Mouse (Mus musculus) bone marrow, adult 2 months (tissue): ENCODE data around the gene Scrt2. TPM values are rescaled to one million over a fixed set of nuclear protein-coding genes. Genes with fewer than 3 reads are reported as not detected.

ENCODE experiments used
- H3K27ac ChIP-seq: fragments of 200-500 bp; 2 replicates; pipeline ENCODE4 v1.5.1; 2012; ENCODE audit warnings: low read depth, mild to moderate bottlenecking, control low read depth, inconsistent platforms, low read length; ENCODE audit not compliant: control insufficient read depth, poor library complexity, insufficient read depth
- H3K4me1 ChIP-seq: fragments of 200-500 bp; 2 replicates; pipeline ENCODE4 v1.6.1; 2011; ENCODE audit warnings: low read length; ENCODE audit not compliant: control insufficient read depth, insufficient read depth
- H3K4me3 ChIP-seq: fragments of 200-500 bp; replicated peaks from 2 replicates; pipeline ENCODE3; 2011; ENCODE audit warnings: mild to moderate bottlenecking, low read depth, low read length, control low read depth; ENCODE audit not compliant: control insufficient read depth
- CTCF ChIP-seq: fragments of 200-500 bp; IDR thresholded peaks from 2 replicates; pipeline ENCODE4 v1.5.1; 2011; ENCODE audit warnings: low read length, control low read depth; ENCODE audit not compliant: control insufficient read depth, insufficient read depth
- POLR2A ChIP-seq: fragments of 200-500 bp; IDR thresholded peaks from 2 replicates; pipeline ENCODE4 v1.6.1; 2011; ENCODE audit warnings: low read depth, mild to moderate bottlenecking, control low read depth, low read length, borderline replicate concordance; ENCODE audit not compliant: control insufficient read depth
- WGBS: fragments of 180-500 bp; shearing (Covaris S2); methylation state at CpG from one replicate; pipeline ENCODE4 v1.1.7; 2018; 5-methylcytosine and 5-hydroxymethylcytosine counted together
- polyA plus RNA-seq: library from polyadenylated mRNA; stranded (reverse); fragments of >200 nt; gene quantifications from 2 replicates; pipeline ENCODE4 v1.2.4, GENCODE M21; 2011; ENCODE audit warnings: low replicate concordance; ENCODE audit not compliant: missing spikeins, insufficient read depth, insufficient read length

Gene Scrt2
- polyA plus RNA-seq, 1 experiment = not detected

DNA sequence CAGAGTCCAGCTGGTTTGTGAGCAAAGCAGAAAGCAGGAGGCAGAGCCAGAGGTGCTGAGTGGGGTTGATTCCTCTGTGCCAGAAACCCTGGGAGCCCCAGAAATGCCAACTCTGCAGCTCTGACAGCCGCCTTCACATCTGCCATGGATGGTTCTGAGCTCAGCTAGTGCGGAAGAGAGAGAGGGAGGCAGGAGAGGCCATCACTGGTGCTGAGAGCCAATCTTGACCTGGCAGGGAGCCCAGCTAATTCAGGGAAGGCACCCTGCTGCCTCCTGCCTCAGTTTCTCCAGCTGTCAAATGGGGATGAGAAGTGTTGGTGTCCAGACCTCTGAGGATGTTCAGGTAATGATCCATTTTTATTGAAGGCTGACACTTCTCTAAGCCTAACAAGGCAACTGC, 6.8 kb upstream of the Scrt2 start:
- Histone ChIP-seq H3K27ac (no peak overlapping the region), H3K4me1 (no peaks in the 10 kb centered on the region), H3K4me3 (no peak overlapping the region)
- 78% methylated on average over 2 of the region's 2 CpGs for WGBS
- TF ChIP-seq CTCF (no peak), POLR2A (no peak)

DNA sequence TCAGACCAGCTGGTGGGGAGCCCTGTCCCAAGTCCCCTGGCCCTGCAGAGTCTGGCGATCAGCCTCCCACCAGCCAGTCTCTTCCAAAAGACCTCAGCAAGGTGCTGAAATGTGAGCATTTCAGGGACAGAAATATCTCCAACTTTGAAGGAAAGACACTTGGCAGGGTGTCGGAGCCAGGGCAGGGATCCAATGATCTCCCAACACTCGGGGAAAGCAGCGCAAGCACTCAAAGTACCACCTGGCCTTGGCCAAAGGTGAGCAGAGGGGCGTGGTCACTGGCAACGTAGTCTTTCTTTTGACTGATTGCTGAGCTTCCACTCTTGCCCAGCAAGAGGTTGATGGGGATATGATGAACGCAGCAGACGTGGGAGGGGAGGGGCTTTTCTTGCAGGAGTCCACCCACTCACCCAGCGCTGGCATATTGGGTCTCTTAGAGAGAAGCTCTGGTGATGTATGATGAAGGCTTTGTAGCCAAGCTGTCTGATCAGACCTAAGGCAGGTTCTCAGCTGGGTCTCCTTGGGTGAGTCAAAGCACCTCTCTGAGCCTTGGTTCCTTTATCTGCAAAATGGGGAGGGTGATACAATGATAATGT, 5.9 kb upstream of the Scrt2 start:
- no peak overlapping the region for H3K27ac ChIP-seq
- WGBS = 45% methylated on average over 9 of the region's 9 CpGs
- TF ChIP-seq CTCF = no peak
- no peak for TF ChIP-seq POLR2A
- H3K4me1 ChIP-seq = no peaks in the 10 kb centered on the region
- H3K4me3 ChIP-seq = no peak overlapping the region

DNA sequence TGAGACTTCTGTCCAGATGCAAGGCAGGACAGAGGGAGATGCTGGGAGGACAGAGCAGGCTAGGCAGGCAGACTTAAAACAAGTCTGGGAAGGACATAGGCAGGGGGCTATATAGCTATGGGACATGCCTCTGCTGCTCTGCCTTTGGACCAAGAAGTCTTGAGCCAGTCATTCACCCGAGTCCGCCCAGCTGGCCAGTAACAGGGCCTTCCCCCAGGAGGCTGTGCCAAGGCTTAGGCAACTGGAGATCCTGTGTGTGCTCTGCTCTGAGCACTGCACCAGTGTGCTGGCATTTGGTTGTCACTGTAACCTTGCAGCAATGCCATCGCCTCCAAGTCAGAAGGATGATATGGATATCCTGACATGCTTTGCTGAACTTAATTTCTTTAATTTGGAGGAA, 4.0 kb upstream of the Scrt2 start:
- WGBS = 57% methylated on average over 3 of the region's 3 CpGs
- H3K4me1 ChIP-seq = no peaks in the 10 kb centered on the region; the same call in 1 of the 2 replicates
- no peak for TF ChIP-seq CTCF
- no peak for TF ChIP-seq POLR2A

DNA sequence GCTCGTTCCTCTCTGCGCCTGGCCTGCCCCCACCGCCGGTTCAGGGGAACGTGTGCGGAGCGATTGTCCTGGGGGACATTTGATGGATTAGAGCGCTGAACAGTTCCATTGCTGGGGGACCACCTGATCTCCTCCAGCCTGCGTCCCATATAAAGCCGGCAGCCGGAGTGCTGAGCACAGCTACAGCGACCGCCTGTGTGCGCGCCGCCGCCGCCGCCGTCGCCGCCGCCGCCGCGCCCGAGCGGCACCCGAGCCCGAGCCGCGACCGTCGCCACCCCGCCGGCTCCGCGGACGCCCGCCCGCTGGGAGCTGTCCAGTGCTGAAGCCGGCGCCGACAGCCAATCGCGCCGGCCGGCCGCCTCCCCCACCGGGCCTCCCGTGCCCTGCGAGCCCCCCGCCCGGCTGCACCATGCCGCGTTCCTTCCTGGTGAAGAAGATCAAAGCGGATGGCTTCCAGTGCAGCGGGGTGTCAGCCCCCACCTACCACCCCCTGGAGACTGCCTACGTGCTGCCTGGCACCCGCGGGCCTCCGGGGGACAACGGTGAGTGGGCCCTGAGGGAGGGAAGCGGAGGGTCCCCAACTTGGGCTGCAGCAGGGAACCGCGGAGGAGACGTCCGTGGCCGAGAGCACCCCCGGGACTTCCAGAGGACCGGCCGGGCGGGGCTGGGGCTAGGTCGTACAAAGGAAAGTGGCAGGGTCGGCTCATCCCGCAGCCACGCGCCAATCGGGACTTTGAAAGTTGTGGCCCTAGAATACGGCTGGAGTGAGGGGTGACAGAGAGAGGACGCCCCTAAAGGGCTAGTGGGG, 516 bp downstream of the Scrt2 start:
- H3K27ac ChIP-seq = no peak overlapping the region
- H3K4me1 ChIP-seq = no peaks in the 10 kb centered on the region; the same call in 1 of the 2 replicates
- 2% methylated on average over 81 of the region's 81 CpGs for WGBS
- no peak overlapping the region for H3K4me3 ChIP-seq
- no peak for TF ChIP-seq POLR2A
- TF ChIP-seq CTCF = no peak

More for the DNA sequence above, 4.0 kb upstream of the Scrt2 start:
- Histone ChIP-seq H3K27ac (no peak overlapping the region), H3K4me3 (no peak overlapping the region)

DNA sequence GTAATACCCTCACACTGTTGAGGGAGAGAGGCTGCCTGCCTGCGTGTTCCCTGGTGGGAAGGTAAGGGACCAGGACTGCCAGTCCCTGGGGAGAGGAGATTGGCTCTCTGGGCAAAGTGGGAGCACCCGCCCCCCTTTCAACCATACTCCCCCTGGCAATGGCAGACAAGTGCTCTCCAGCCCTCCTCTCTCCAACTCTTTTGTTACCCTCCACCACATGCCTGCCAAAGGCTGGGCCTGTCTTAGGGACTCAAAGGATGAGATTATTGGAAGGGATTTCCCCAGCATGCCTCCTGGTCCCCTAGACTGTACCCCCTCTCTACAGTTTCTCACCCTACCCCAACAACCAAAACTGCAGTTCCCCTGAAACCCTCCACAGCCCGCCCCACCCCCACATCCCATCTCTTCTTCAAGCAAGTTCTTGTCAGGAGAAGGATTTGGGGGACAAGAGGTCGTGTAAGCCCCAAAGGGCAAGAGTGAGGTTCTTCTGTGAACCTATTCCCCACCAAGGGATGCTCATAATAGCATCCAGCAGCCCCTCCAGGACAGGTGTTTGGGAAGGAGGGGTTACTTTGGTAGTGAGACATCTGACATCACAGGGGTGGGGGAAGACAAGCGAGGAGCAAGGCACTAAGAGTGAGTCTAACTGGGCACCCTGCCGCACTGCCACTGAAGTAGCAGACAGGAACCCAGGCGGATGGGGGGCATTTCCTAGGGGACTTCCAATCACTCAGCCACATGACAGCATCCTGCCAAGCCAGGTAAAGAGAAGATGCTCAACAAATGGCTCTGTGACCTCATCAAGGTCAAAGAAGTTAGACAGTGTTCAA, 1.3 kb downstream of the Scrt2 start:
- no peak for TF ChIP-seq POLR2A
- TF ChIP-seq CTCF = no peak
- H3K4me3 ChIP-seq = no peak overlapping the region
- 22% methylated on average over 7 of the region's 7 CpGs for WGBS
- no peak overlapping the region for H3K27ac ChIP-seq
- no peaks in the 10 kb centered on the region; the same call in 1 of the 2 replicates for H3K4me1 ChIP-seq

DNA sequence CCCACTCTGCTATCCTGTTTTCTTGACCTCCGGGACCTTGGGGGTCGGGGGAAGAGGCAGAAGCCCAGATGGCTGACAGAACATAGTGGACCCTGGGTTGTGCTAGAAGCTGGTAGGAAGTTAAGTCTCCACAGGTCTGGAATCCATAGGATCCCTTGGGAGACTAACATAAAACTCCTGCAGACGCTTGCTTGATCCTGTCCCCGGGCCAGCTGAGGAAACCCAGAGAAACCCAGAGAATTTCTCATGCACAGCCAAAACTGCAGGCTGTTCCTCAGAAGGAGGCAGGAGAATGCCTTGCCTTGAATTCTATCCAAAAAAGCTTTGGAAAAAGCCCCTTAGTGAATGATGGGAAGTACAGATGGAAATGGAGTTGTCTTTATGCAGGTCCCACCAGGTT, 2.1 kb downstream of the Scrt2 start:
- H3K4me3 ChIP-seq = no peak overlapping the region
- WGBS = 69% methylated on average over 4 of the region's 4 CpGs
- no peak overlapping the region for H3K27ac ChIP-seq
- TF ChIP-seq CTCF (no peak), POLR2A (no peak)
- no peaks in the 10 kb centered on the region; the same call in 1 of the 2 replicates for H3K4me1 ChIP-seq

DNA sequence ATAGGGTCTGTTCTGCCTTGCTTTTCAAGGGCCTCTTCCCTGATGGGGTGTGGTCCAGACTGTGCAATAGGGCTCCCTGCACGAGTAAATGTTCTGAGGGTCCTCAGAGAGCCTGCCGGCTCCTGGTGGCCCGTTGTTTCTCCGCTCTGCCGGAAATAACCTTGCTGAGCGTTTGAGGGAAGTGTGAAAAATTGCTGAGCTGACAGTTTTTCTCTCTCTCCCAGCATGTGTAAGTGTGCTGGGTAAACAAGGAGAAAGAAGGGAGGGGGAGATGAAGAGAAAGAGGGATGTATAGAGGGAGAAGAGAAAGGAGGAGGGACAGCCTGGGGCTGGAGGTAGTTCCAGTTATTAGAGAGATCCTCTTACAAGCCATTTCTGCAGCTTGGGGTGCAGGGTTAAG, 3.0 kb downstream of the Scrt2 start:
- TF ChIP-seq CTCF (no peak), POLR2A (no peak)
- H3K4me1 ChIP-seq = no peaks in the 10 kb centered on the region; the same call in 1 of the 2 replicates
- no peak overlapping the region for H3K4me3 ChIP-seq
- 47% methylated on average over 6 of the region's 6 CpGs for WGBS
- H3K27ac ChIP-seq = no peak overlapping the region

DNA sequence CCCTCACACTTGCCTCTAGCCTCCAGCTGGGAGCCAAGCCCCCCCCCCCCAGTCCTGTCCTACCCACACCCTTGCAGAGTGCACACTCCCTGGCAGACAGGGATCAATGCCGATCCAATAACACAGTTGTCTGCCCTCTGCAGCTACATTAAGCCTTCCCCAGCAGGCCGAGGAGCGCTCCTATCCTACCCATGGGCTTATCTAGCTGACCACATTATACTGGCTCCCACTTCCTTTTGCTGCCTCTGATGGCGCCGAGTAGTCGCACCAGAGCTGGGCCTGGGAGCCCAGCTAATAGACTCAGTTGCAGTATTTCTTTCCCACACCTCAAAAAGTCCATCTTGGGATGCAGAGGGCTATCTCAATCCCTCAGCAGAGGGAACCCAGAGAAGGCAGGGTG, 4.1 kb downstream of the Scrt2 start:
- 31% methylated on average over 6 of the region's 6 CpGs for WGBS
- TF ChIP-seq CTCF (no peak), POLR2A (no peak)
- no peaks in the 10 kb centered on the region; the same call in 1 of the 2 replicates for H3K4me1 ChIP-seq
- H3K27ac ChIP-seq = no peak overlapping the region
- H3K4me3 ChIP-seq = no peak overlapping the region
